Mouse (Mus musculus) gastrocnemius, postnatal 36 days (tissue): Measurements from ENCODE around the gene Gnas. TPM values are rescaled to one million over a fixed set of nuclear protein-coding genes. Genes with fewer than 3 reads are reported as not detected.

ENCODE experiments used
- DNase-seq, 2 experiments: peaks; one replicate each; pipeline ENCODE4 v3.0.0; 2022
- intact Hi-C: fragments of 180-260 bp; cut with DNase I; formaldehyde crosslinking; loops from one replicate; pipeline ENCODE4 v1.15.1; 2025
- total RNA-seq, 2 experiments: library from RNA; stranded (reverse); gene quantifications; 2 replicates each; pipeline ENCODE4 v1.2.3; 2021

Gene Gnas
- total RNA-seq, 2 experiments from 2014 or later = 1,262 to 1,407 TPM

GRCm38 (mm10) chr2:174316661-174317060 lies 32.5 kb downstream of the Gnas start:
- no peak for DNase-seq
- intact Hi-C loops = no loop called here

DNA sequence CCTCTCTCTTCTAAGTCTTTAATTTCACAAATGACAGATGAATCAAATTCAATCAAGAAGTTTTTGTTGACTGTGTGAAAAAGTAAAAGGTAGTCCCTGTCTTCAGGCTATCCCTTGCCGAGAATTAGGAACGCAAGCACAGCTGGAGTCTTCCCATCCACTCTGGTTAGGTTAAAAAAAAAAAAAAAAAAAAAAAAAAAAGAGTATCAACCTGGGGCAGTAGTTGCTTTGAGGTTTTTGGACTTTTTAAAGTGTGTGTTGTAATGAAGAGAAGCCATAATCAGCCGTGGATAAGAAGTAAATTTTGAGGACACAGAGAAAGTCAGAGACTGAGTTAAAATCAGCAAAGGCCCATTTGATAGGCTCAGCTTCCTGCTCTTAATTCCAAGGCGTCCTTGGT lies 41.9 kb downstream of the Gnas start:
- no peak for DNase-seq

GRCm38 (mm10) chr2:174326481-174326880 lies 42.4 kb downstream of the Gnas start:
- intact Hi-C loops = loop anchor here (5.0 kb wide), 1 partner anchor 136 kb away; the partner anchor contains the start of gene Atp5e
- DNase-seq = no peak

More for the DNA sequence above, 41.9 kb downstream of the Gnas start:
- intact Hi-C loops = loop anchor here (5.0 kb wide), 1 partner anchor 136 kb away; the partner anchor contains the start of gene Atp5e

DNA sequence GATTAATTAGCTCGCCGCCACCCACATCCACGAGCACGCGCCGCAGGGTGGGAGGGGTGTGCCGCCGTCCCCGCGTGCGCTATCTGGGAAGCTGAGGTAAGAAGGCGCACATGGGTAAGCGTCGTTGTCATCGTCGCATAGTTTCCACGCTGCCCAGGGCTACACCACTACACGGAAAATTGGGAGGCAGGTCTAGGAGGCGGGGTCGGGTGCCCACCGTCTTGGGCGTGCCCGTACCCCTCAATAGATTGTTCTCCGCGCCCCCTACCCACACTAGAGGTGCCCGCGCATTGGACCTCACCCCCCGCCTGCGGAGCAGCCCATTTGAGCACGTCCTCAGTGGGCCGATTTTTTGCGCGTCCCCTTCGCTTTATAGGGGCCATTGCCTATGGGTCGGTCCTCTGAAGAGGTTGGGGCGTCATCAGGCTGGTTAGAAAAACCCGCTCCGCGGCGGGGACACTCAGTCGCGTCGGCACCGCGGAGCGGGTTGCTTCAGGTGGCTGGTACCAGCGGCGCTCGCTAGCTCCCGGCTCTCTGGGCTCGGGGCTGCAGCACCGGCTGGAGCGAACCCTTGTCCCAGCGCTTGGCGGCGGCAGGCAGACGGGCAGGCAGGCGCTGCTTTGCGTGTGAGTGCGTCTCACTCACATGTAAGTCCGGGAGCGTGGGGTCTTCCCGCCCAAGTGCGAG lies 43.3 kb downstream of the Gnas start:
- peak; percentile 40 to 69 for DNase-seq
- intact Hi-C loops = loop anchor here (5.0 kb wide), 1 partner anchor 135 kb away; the partner anchor contains the start of gene Atp5e

DNA sequence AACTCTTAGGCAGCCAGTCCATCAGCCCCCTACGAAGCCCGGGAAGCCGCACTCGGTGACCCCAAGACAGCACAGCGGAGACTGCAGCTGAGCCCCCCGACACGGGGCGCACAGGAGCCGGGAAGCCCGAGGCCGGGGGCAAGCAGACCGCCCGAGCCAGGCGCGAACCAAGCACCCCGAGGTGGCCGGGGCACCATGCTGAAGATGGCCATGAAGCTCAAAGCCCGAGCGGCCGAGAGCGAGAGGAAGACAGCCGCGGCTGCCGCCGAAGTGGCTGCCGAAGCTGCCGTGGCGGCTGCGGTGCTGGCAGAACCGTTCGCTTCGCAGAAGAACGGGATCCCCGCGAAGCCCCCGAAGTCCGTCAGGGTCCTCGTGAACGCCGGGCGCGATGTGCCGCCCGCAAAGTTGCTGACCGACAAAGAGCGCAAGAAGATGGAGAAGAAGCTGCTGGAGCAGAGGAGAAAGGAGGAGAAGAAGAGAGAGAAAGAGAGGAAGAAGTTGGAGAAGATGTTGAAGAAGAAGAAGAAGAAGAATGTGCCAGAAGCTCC lies 44.3 kb downstream of the Gnas start:
- intact Hi-C loops = loop anchor here (5.0 kb wide), 1 partner anchor 134 kb away; the partner anchor contains the start of gene Atp5e
- peak in 1 of 2 experiments; percentile 29 for DNase-seq

DNA sequence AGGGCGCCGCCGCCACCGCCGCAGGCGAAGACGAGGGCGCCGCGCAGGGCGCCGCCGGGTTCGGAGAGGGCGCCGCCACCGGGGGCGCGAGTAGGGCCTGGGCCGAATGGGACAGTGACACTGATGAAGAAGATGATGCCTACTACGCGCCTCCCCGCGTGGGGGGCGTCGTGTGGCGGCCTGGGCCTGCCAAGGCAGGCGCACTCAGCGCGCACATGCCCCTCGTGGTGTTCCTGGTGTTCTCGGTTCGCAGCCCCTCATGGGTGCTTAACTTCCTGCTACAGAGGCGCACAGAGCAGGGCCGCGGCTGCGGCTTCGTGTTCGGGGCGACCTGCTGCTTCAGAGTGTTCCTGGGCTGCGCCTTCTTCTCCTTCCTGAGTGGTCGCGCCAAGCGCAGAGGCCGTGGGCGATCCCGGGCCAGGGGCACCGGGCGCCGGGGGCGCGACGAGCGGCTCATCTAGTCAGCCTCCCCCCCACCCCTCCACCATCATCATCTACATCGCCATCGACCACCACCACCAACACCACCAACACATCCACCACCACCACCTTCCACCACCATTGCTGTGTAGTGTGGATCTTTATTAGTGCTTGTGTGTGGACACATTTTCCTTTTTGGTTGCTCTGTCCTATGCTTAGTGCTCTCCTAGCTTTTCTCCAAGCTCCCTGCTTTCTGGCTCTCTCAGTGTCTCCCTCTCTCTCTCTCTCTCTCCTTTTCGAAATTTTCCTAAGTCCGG lies 45.0 kb downstream of the Gnas start:
- DNase-seq = peak in 1 of 2 experiments; percentile 36

DNA sequence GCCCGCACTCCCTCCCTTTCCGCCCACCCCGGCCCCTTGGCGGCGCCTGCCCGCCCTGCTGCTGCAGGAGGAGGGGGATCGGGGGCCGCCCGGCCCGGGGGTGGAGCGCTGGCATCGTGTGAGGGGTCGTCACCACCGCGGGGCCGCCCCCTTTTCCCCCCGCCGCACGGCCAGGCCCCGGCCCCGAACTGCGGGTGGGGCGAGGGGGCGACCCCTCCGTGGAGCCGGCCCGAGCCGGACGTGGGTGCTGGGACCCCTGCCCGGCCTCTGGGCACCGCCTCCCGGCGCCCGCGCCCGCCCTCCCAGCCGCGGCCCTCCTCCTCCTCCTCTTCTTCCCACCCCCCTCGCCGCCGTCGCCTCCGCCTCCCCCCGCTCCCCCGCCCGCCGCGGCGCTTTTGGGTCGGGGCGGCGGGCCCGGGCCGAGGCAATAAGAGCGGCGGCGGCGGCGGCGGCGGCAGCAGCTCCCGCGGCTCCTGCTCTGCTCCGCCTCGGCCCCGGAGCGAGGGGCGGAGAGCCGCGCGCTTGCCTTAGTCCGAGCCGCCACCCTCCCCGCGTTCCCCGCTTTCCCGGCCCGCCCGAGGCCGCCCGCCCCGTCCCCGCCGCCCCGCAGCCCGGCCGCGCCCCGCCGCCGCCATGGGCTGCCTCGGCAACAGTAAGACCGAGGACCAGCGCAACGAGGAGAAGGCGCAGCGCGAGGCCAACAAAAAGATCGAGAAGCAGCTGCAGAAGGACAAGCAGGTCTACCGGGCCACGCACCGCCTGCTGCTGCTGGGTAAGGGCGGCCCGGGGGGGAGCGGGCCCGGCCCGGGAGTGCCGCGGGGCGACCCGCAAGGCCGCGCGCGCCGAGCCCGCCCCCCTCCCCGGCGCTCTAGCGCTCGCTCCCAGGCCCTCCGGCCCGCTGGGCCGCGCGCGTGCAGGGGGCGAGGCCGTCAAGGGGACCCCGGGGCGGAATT lies 45.8 kb downstream of the Gnas start:
- intact Hi-C loops = loop anchor here (5.0 kb wide), 2 partner anchors 132 to 142 kb away; partner anchors contain the start of genes Atp5e and Prelid3b
- peak; percentile 83 to 85 for DNase-seq

More for the DNA sequence above, 45.0 kb downstream of the Gnas start:
- intact Hi-C loops = loop anchor here (5.0 kb wide), 1 partner anchor 133 kb away; the partner anchor contains the start of gene Atp5e

DNA sequence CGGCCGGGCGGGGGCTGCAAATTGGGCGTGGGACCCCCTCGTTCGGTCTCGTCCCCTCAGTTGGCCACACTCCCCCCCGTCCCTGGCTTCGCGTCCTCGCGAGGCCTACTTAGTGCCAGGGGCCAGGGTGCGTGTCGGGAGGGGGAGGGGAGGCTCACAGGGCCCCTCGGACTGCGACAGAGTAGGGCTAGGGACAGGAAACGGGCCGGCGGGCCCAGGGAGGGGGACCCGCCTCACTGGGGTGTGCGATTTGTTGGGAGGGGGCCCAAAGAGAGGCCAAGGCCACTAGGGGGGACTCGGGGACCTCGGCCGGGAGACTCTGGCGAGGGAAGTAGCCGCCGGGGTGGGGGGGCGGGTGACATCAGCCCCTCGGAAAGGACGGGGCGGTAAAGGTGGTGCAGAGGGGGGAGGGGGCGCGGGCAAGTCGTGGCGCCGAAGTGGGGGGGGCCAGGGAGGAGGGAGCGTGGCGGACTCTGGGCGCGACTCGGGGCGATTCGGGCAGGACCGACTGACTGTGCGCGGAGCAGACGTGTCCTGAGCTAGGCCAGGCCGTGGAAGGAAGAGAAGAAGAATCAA lies 46.6 kb downstream of the Gnas start:
- DNase-seq = peak; percentile 78
- intact Hi-C loops = loop anchor here (5.0 kb wide), 1 partner anchor 142 kb away; the partner anchor contains the start of gene Prelid3b

DNA sequence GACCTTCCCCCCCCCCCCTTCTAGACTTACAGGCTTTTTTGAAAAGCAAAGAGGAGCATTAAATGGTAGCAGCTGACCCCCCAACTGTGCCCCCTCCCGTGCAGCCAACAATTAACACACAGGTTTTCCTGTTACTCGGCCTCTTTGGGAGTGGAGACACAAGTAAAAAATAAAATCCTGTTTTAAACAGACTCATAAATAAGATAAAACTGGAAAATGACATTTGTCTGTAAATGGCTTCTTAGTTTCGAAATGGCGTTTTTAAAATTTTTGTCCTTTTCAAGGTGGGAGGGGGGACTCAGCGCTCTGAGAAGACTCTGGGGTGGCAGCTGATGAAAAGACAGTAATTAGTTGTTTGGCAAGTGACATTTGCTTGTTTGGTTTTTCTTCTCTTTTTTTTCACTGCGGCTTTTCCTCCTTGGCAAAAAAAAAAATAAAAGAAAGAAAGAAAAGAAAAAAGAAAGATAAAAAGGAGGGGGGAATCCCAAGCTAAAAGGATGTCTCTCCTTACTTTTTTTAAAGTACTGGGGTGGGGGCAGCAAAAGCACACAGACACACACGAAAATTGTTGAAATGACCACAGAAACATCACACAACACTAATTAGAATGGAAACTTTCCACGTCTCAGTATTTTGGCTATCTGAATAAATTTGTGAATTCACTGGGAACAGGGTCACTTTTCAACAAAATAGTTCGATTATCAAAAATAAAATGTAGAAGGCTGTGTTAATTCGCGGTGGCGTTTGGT lies 47.3 kb downstream of the Gnas start:
- intact Hi-C loops = loop anchor here (5.0 kb wide), 1 partner anchor 141 kb away; the partner anchor contains the start of gene Prelid3b
- no peak for DNase-seq

DNA sequence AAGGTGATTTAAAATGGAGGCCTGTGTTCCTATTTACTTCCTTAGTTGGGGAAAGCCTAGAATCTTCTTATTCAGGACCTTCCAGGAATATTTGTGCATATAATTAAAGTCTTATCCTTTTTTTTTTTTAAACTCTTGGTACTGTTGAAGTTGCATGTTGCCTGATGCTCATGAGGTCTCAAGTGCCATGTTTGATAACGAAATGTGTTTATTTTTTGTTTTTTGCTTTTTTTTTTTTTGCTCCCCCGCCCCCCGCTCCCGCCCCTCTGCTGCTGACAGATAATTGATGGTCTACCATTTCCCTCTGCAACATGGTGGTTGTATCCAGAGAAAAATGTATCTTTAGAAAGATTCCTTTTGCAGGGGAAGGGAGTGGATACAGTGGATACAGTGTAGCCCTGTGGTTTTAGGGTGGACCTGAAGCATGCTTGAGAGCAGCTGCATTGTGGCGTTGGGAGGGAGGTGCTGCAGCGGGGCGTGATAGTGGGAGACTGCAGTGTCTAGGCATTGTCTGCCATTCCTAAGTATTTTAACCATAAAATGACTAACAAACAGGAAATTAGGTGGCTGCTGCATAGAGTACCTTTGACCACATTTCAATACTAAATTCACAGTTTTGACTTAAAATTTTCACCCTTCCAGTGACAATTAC lies 49.2 kb downstream of the Gnas start:
- intact Hi-C loops = loop anchor here (5.0 kb wide), 1 partner anchor 139 kb away; the partner anchor contains the start of gene Prelid3b
- DNase-seq = no peak

GRCm38 (mm10) chr2:174334415-174334814 lies 50.3 kb downstream of the Gnas start:
- peak; percentile 29 to 44 for DNase-seq
- intact Hi-C loops = loop anchor here (5.0 kb wide), 1 partner anchor 138 kb away; the partner anchor contains the start of gene Prelid3b

- intact Hi-C loops = no loop called here
These were observed 53.2 kb downstream of the Gnas start for GRCm38 (mm10) chr2:174337275-174337674.

GRCm38 (mm10) chr2:174339701-174340100 lies 55.6 kb downstream of the Gnas start:
- DNase-seq = no peak
- intact Hi-C loops = loop anchor here (2.0 kb wide), 1 partner anchor 75 kb away; the partner anchor contains the start of gene Nelfcd

More at GRCm38 (mm10) chr2:174337275-174337674, 53.2 kb downstream of the Gnas start:
- DNase-seq = no peak

- no peak for DNase-seq
- intact Hi-C loops = no loop called here
These were observed 56.2 kb downstream of the Gnas start for GRCm38 (mm10) chr2:174340229-174340892.

DNA sequence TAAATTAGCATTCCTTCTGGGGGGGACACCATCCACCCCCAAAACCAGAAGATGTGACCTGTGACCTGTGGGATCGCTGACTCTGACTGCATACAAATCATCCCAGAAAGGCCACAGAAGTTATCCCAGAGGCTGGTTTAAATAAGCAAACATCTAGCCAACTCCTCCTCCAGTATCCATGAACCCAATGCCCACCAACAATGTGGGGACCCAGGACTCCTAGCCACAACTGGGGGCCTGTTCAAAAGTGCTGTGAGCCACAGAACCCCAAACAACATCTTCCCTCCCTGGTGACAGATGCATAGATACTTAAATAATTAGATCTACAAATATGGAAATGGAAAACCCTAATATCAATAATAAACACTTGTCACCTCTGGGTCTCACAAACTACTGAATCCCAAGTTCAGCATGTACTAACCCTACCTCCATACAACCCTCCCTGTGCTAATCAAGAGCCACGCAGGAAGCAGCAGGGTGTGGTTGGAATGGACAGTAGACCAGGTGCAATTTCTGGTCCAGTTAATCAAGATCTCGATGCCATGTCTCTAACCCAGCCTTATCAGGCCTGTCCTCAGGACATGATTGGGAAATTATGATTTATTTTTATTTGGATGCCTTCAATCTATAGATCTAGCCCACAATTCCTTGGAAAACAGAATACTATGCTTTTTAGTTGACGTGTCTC lies 56.9 kb downstream of the Gnas start:
- DNase-seq = no peak
- intact Hi-C loops = no loop called here

DNA sequence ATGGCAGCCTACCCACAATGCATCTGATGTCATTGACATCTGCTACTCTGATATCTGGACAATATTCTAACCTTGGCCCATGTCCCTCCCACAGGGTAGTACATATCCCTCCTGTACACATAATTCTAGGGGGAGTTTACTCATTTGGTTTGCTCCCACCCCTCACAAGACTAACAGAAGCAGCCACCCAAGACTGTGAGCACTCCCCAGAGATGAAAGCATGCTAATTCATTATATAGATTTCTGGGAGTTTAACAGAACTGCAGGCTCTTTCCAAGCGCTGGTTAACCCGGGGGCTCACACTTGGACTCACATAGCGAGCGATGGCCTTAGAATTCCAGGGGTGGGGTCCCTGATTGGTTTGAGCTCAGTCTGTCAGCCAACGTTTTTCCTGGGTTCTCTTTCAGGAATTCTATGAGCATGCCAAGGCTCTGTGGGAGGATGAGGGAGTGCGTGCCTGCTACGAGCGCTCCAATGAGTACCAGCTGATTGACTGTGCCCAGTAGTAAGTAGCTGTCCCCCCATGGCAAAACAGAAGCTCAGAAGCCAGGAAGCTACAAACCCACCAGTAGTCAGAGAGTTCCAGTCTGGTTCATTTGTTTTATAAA lies 58.8 kb downstream of the Gnas start:
- no peak for DNase-seq
- intact Hi-C loops = no loop called here
